Mouse (Mus musculus): ENCODE data around the gene Wee2.

DNA sequence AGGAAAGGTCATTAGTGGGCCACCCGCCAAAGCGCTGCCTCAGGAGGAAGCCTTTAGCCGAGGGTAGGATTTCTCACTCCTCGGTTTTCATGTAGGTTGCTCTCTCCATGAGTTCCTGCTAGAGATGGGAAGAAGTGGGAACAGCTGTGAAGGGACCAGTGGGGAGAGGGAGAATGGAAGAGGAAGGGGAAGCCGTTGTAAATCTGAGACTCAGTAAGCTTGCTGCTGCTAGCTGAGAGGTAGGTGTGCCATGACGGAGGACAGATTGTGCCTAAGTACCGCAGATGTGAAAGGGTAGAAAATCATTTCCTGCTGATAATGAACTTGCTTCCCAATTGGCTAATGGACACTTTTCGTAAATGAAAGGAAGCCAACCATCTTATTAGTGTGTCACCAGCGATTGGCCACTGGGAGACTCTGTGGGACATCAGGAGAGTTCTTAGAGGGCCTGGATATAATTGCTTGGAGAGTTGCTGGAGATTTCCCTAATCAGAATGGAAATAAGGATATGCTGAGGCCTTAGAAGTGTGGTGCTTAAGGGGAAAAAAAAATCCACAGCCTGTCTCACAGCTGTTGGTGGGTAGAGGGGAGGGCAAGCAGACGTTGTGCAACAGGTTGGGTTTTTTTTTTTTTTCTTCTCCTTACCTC, 4.5 kb downstream of the Wee2 start:
- TF ChIP-seq ZC3H11A (IDR thresholded peaks at IDR 0.05; ENCODE audit: low read depth, low read length) (no peak), CHD1 (IDR thresholded peaks at IDR 0.05; ENCODE audit: low read depth, low read length) (no peak), RCOR1 (IDR thresholded peaks at IDR 0.05; ENCODE audit: low read depth, low read length) (no peak), BHLHE40 (IDR thresholded peaks at IDR 0.05; ENCODE audit: borderline replicate concordance, low read depth, low read length) (no peak), SMC3 (IDR thresholded peaks at IDR 0.05; ENCODE audit: low read depth, low read length) (no peak), CTCF (IDR thresholded peaks at IDR 0.05 in 2 of 3, conservative IDR thresholded peaks at IDR 0.05 in 1 of 3; ENCODE audit: control insufficient read depth in 1 of 3, insufficient read depth in 1 of 3, low read depth in 2 of 3, low read length in 3 of 3, poor library complexity in 1 of 3, severe bottlenecking in 1 of 3) (no peak), ZMIZ1 (IDR thresholded peaks at IDR 0.05; ENCODE audit: low read depth, low read length) (no peak), TBP (IDR thresholded peaks at IDR 0.05; ENCODE audit: low read depth, low read length) (no peak), POLR2A (IDR thresholded peaks at IDR 0.05; ENCODE audit: control insufficient read depth in 1 of 2, insufficient read depth in 1 of 2, low read depth in 1 of 2, low read length in 2 of 2, poor library complexity in 1 of 2) (no peak), ZKSCAN1 (IDR thresholded peaks at IDR 0.05; ENCODE audit: low read depth, low read length) (no peak), TAL1 (IDR thresholded peaks at IDR 0.05; ENCODE audit: low read length) (no peak), E2F4 (IDR thresholded peaks at IDR 0.05; ENCODE audit: borderline replicate concordance, low read depth, low read length) (no peak)
